Mouse (Mus musculus) fibroblast of lung, adult 2 months (primary cell): ENCODE measurements at regions not wholly inside any gene's neighbourhood (a gene's known extent, or its start where the extent isn't known, plus 50 kb on each side); places are given as distances from the start of the nearest gene placed in this dataset.

Source experiments
- DNase-seq: peaks from one replicate; pipeline ENCODE4 v3.0.0-alpha.2; 2011; ENCODE audit warnings: low read depth

DNA sequence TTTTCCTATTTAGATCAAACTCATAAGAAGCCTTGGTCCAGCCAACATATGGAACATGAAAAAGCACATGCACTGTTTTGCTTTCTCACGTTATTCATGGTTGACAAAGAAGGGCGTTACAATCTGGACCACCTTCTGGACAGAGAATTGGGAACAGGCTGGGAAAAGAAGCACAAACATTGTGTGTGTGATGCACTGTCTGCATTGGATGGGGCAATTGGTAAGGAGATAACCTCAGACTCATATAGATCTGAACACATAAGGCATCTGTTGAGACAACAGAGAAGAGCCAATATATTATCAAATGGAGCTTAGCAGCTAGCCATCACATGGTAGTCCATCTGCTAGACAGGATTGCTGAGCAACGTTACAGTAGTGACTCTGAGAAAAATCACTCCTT, 317.1 kb downstream of the Fam84a start:
- no peak for DNase-seq

- DNase-seq, result no peak
These were observed 326.0 kb downstream of the Fam84a start for GRCm38 (mm10) chr12:13825899-13826298.

DNA sequence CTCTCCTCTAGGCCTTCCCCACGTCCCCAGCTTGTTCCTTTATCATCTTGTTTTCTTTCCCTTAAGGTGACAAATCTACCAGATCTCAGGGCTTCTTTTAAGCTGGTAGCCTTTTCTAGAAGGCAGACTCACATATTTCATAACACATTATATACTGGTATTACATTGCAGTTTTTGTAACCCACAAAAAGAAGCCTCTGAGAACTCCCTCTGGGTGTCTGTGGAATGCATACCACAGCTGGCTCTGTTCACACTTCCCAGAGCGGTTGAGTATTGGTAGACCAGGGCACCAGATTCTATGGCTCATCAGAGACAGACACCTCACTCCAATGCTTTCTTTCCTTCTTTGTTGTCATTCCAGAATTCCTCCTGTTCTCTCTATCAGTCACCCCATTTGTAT, 336.4 kb downstream of the Fam84a start:
- no peak for DNase-seq

DNA sequence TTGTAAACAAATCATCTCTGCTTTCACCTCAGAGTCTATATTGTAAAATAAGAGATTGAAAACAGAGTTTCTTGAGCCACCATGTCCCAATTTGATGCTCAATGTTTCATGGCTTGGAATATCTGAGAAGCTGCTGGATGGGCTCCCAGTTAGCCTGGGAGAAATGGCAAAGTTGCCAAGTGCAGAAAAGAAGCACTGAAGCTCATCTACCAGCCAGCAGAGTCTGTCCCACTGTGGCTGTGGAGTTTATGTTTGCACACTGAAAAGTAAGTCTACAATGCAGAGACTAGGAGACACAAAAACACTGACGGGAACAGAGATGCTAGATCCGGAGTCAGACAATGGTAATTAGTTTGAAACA, 341.7 kb downstream of the Fam84a start:
- no peak for DNase-seq

GRCm38 (mm10) chr12:13809291-13810154, 342.3 kb downstream of the Fam84a start:
- no peak for DNase-seq

DNA sequence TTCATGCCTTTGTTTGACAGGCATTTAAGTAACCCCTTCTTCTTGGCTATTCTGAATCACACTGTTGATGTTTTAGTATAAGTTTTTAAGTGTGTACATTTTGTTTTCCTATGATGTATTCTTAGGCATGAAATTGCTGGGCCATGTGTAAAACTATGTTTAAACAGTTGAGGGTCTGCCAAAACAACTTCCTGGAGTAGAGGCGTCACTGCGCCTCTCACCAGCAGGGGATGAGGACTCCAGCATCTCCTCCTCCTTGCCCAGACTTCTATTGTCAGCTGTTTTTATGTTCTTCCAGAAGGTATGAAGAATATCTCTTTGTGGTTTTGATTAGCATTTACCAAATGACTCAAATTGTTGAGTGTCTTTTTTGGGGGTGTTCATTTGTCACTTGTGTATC, 372.1 kb downstream of the Fam84a start:
- no peak for DNase-seq

DNA sequence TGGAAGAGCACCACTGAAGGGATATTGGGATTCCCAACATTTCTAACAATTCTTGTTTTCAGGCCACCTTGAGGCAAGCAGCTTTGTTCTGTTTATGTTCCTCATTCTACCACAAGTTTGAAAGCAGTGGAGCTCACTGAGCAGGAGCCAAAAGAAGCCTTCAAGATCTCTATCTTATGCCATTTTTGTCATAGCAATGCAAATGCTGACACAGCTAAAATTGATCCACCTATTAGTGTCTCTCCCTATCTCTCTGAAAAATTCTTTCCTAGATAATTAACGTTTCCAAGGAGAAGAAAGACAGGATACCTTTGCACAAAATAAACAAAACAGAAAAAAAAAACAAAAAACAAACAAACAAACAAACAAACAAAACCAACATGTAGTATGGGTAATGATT, 375.2 kb downstream of the Fam84a start:
- DNase-seq, result no peak

GRCm38 (mm10) chr12:13769696-13770095, 382.2 kb downstream of the Fam84a start:
- no peak for DNase-seq

DNA sequence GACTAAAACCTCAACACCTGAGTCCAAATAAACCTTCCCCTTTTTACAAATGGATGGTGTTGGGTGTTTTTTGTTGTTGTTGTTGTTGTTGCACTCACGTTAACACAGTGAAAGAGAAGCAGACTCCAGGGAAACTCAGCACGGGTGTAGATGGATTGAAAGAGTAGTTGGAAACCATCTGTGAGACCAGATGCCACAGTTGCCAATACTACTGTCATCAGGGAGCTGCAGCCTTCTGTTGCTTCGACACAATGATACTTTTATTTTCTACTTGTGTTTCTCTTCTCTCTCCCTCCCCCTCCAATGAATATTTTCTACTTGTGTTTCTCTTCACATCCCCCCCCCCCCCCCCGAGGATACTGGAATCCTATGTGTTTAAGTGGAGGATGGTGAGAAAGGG, 382.7 kb downstream of the Fam84a start:
- DNase-seq, result no peak

- DNase-seq, result no peak
These were observed 385.4 kb downstream of the Fam84a start for GRCm38 (mm10) chr12:13766486-13766885.

GRCm38 (mm10) chr12:13753878-13754277, 398.0 kb downstream of the Fam84a start:
- no peak for DNase-seq

DNA sequence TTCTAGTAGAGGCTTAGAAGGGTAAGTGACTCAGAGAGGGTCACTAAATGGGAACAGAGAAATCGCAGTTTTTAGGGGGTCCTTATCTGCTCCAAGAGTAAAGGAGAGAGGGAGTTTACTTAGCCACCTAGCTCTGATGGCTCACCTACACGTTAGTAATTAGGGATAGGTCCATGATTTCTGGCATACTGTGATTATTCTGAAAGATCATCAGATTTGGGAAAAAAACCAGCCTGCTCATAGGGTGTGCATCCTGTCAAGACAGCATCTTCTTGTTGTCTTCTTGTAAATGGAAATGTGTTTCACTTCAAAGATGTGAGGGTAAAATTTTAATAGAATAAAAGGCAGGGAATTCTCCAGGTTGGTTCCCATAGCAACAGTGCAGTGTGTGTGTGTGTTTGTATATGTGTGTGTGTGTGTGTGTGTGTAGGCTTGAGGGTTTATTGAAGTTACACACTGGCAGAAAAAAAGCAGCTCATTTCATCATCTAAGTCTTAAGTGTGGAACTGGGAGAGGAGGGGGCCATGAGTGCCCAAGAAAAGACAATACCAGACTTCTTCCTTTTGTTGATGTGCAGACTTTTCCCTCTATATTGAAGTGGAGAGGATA, 407.4 kb downstream of the Fam84a start:
- DNase-seq, result no peak

DNA sequence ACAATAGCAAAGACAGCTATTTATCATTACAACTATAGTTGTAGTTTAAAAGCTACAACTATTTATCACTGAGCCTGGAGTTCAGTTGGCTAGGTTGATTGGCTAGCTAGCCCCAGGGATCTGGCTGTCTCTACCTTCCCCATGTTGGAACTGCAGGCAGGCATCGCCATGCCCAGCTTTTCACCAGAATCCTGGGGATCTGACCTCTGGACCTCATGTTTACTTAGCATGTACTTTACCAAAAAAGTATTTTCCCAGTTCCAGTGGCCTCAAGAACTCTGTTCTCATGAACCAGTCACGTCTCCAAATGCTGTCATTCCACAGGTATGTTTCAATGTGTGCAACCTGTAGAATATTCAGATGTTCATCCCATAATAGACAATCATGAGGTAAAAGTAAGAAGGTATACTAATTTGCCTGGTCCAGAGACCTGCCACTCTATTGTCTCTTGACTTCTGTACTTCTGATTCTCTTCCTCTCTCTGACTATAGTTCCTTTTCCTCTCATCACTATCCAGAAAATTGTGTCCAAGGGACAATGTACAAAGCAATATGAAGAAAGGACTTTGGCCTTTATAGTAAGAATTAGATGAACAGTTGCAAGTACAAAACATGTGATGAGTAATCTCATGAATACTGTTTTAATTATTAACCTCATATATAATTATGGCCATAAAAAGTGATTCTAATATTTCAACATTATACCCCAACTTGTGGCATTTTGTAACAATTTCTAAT, 421.8 kb downstream of the Fam84a start:
- DNase-seq, result no peak

DNA sequence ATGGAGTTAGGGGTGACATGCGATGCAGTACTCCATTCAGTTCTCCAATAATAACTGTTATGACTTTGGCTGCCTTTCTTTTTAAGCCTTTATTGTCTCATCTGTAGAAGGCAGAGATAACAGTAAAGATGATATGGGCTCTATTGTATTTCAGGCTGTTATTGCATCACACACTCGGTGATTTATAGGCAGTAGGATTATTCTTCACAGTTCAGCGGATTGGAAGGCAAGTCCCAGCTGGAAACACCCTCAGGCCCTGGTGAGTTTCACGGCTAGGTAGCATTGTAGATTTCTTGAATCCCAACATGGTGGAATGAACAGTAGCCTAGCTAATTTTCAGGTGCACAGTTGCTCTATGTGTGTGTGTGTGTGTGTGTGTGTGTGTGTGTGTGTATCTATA, 422.9 kb downstream of the Fam84a start:
- no peak for DNase-seq

- DNase-seq, result no peak
These were observed 427.3 kb downstream of the Fam84a start for GRCm38 (mm10) chr12:13724511-13724910.

DNA sequence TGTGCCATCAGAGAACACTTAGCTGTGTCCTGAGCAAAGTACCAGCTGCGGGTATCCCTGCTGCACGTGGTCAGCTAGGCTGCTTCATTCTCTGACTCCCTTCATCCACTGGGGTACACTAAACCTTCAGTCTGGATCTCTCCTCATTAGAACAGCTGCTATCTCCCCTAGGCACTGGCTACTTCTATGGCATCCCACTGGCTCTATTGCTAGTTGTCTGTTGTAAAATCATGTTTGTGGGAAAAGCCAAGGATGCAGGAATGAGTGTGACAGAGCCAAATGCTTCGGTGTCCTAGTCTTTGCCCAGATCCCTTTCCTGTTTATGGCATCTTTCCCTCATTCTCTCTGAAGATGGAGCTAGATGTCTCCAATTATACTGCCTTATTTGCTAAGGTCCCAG, 440.9 kb downstream of the Nbas start:
- DNase-seq, result no peak

DNA sequence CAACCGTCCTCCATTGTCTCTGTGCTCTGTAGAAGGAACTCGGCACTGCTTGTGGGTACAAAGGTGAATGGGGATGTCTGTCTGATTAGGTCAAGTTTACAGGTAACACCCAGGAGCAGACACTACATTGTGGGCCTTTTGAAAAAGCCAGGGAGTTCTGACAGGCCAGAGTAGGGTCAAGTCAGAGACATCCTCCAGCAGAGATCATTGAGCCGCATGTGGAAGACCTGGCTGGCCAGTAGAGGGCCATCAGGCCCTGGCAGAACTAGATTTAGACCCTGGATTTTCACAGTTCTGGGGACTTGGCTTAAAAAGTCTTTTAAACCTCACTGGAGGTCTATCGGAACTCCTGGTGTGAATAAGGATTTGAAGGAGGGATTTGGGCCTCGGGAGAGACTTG, 438.8 kb downstream of the Nbas start:
- DNase-seq, result no peak

DNA sequence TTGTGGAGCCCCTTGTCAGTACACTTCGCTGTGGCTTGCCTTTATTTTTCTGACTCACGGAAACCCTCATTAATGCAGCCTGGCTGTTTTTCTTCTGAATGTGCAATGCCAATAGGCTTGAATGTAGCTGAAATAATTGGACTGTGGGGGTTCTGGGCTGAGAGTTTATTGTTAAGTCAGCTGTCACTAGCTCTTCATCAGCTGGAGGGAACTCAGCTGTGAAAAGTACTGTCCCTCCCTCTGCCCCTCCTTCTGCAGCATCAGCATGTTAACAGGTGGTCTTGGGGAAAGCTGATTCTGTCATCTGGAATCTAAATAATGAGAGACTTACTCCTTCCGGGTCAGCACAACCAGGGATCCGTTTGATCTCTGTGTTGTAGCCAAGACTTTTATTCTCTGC, 437.6 kb downstream of the Nbas start:
- DNase-seq, result no peak

GRCm38 (mm10) chr12:13703604-13704003, 434.7 kb downstream of the Nbas start:
- no peak for DNase-seq

- no peak for DNase-seq
These were observed 430.9 kb downstream of the Nbas start for GRCm38 (mm10) chr12:13699858-13700257.

GRCm38 (mm10) chr12:13698834-13699233, 429.9 kb downstream of the Nbas start:
- DNase-seq, result no peak

DNA sequence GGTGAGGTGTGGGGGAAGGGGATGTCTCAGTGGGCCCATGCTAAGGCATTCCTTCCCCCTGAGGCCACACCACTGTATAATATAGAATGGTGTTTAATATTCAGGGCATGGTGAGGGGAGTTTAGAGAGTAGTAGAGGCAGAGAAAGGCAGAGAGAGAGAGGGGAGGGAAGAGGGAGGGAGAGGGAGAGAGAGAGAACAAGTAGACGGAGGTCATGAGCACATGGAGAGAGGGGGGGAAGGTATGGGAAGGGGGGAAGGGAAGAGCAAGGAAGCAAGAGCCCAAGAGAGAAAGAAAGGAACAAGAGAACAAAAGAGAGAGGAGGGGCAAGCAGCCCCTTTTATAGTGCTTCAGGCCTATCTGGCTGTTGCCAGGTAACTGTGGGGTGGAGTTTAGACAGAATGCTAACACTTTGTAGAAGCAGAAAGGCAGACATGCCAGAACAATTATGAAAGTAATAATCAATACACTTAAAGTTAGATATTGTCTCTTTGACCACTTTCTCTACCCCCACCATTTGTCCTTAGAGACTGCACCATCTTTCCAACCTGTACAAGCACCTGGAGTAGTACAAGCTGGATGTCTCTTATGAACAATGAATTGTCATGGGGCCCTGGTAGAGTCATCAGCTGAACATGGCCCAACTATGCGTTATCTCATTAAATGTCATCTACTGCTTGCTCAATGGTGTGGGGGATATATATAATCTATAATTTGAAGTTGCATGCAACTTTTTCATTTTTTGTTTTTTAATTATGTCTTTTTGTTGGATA, 422.6 kb downstream of the Nbas start:
- DNase-seq, result no peak
